Mouse (Mus musculus) olfactory bulb, adult 2 months (tissue): ENCODE results near the gene Kalrn. TPM values are rescaled to one million over a fixed set of nuclear protein-coding genes. Genes with fewer than 3 reads are reported as not detected.

Source experiments
- H3K27ac ChIP-seq: fragments of 200-500 bp; 2 replicates; pipeline ENCODE4 v1.5.1; 2012; ENCODE audit warnings: low read depth, low read length; ENCODE audit not compliant: insufficient read depth
- H3K4me1 ChIP-seq: fragments of 200-500 bp; 2 replicates; pipeline ENCODE4 v1.6.1; 2012; ENCODE audit warnings: low read length; ENCODE audit not compliant: control insufficient read depth, insufficient read depth
- H3K4me3 ChIP-seq: fragments of 200-500 bp; 2 replicates; pipeline ENCODE4 v1.5.1; 2012; ENCODE audit warnings: mild to moderate bottlenecking, low read depth, low read length, moderate library complexity; ENCODE audit not compliant: insufficient read depth
- CTCF ChIP-seq: fragments of 200-500 bp; IDR thresholded peaks from 2 replicates; pipeline ENCODE4 v1.5.1; 2012; ENCODE audit warnings: low read depth, mild to moderate bottlenecking, low read length, moderate library complexity; ENCODE audit not compliant: insufficient read depth
- POLR2A ChIP-seq: fragments of 200-500 bp; IDR thresholded peaks from 2 replicates; pipeline ENCODE4 v1.6.1; 2012; ENCODE audit warnings: mild to moderate bottlenecking, low read depth, low read length, moderate library complexity; ENCODE audit not compliant: insufficient read depth
- WGBS: fragments of 180-500 bp; shearing (Covaris S2); methylation state at CpG from one replicate; pipeline ENCODE4 v1.1.7; 2018; 5-methylcytosine and 5-hydroxymethylcytosine counted together
- polyA plus RNA-seq: library from polyadenylated mRNA; stranded (reverse); fragments of >200 nt; gene quantifications from 2 replicates; pipeline ENCODE4 v1.2.4, GENCODE M21; 2012; ENCODE audit warnings: low replicate concordance; ENCODE audit not compliant: missing spikeins, insufficient read depth, insufficient read length

The Kalrn gene
- polyA plus RNA-seq, 1 experiment, result 153 TPM

DNA sequence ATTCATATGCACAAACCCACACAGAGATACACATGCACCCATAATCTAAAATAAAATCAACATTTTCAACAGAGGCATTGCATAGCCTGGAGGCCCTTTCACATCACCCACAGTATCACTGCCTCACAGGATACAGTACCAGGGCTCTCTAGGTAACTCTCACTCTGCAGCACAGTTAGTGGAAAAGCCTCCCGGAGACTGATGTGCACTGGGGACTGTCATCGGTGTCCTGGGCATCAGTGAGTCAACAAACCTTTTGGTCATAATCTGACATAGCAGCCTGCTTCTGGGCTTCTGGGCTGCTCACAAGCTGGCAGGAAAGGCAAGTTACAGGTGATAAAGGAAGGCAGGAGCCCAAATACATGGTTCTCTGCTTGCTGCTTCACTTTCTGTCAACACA, 31.0 kb downstream of the Kalrn start:
- TF ChIP-seq CTCF (no peak), POLR2A (no peak)
- no peak overlapping the region for H3K4me3 ChIP-seq
- 96% methylated on average over 2 of the region's 2 CpGs for WGBS
- no peak overlapping the region for H3K27ac ChIP-seq
- peaks cover 6% of the 10 kb centered on the region for H3K4me1 ChIP-seq

DNA sequence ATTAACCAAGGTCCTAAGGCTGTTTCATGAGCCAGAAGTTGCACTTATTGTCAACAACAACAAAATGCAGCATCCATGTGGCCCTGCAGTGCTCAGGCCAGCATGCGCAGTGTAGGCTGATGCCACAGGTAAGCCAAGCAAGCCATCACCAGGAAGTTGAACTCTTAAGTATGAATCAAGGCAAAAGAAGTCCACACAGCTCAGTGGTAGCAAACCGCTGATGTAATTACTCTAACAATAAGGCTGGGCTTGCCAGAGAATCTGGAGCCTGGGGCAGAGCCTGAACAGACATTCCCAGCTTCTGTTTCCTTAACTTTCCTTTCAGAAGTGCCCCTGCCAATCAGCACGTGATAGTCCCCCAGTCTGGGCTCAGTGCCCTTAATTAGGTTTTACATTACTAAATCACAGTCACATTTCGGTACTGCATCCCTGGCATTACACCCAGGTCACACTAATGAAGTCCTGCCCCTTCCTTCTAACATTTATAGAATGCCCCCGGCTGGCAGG, 34.6 kb downstream of the Kalrn start:
- no peak overlapping the region for H3K4me3 ChIP-seq
- no peak overlapping the region for H3K27ac ChIP-seq
- TF ChIP-seq CTCF (no peak), POLR2A (no peak)
- 62% methylated on average over 5 of the region's 5 CpGs for WGBS
- H3K4me1 ChIP-seq, result peaks cover 25% of the 10 kb centered on the region

DNA sequence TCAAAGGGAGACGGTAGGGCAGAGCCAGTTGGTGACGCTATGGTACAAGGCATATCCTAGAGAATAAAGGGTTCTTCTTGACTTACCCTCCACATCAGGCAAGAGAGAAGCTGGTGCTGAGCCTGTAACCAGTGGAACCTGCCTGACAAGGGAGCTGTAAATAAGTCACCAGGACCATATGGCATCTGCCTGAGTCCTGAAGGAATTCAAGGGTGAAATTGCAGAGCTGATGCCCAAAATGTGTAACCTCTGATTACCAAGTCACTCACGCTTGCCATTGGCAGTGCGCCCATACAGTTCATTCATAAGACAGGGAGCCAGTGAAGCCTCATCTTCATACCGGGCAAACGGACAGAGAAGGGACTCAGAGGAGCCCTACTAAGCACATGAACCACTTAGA, 37.0 kb downstream of the Kalrn start:
- 51% methylated on average over 6 of the region's 6 CpGs for WGBS
- Histone ChIP-seq H3K4me3 (no peak overlapping the region), H3K4me1 (peaks cover 26% of the 10 kb centered on the region), H3K27ac (no peak overlapping the region)
- TF ChIP-seq CTCF (no peak), POLR2A (no peak)

DNA sequence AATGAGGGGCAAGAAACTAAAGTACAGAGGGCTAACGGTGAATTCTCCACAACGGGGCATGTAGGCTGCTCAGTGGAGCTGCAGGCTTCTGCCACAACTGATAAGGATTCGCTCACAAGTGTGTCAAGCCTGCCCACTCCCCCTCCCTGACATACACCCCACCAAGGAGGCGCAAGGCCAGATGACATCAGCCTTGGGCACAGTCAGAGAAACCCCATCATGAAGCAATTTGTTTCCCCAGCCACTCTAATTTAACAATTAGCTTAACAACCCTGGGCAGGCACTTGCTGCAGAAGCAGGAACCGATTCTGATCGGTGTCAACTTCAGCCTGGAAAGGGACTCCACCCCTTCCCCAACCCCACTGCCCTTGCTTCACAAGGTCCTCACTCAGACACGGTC, 38.2 kb downstream of the Kalrn start:
- TF ChIP-seq POLR2A, result no peak
- Histone ChIP-seq H3K4me1 (peaks cover 22% of the 10 kb centered on the region), H3K27ac (no peak overlapping the region), H3K4me3 (no peak overlapping the region)
- 30% methylated on average over 7 of the region's 7 CpGs for WGBS

DNA sequence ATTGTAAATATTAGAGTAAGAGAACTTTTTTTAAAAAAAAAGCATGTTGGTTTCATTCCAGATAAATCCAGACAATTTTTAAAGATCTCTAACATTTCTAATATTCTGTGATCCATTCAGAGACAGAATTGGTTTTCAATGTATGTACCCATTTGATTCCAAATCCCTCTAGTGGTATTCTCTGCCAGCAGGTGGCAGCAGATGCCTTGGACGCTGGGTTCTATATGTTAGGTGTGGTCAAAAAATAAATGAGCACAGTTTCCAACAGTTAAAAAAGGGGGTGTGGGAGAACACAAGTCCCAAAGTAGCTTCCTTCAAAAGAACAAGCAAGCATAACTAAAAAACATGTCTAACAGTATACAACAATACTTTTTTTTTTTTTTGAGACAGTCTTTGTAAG, 41.8 kb downstream of the Kalrn start:
- Histone ChIP-seq H3K27ac (no peak overlapping the region), H3K4me3 (no peak overlapping the region), H3K4me1 (peaks cover 17% of the 10 kb centered on the region)
- 2% methylated on average over 1 of the region's 1 CpGs for WGBS
- TF ChIP-seq POLR2A (no peak), CTCF (no peak)

DNA sequence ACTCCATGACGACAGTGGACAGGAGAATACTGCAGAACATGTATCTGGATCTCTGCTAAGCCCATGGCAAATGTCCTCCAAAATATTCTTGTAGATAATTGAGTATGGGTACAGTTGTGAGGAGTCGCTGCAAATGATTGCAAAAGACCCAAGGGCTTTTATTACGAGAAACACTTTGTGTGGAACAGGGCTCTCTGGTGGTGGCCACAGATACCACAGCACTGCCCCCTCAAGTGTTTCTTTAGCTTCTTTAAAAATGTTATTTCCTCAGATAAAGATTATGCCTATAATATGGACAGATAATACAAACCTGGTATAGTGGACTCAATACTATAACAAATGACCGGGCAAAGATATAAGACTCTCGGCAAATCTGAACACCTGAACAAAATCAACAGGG, 43.3 kb downstream of the Kalrn start:
- 85% methylated on average over 5 of the region's 5 CpGs for WGBS

DNA sequence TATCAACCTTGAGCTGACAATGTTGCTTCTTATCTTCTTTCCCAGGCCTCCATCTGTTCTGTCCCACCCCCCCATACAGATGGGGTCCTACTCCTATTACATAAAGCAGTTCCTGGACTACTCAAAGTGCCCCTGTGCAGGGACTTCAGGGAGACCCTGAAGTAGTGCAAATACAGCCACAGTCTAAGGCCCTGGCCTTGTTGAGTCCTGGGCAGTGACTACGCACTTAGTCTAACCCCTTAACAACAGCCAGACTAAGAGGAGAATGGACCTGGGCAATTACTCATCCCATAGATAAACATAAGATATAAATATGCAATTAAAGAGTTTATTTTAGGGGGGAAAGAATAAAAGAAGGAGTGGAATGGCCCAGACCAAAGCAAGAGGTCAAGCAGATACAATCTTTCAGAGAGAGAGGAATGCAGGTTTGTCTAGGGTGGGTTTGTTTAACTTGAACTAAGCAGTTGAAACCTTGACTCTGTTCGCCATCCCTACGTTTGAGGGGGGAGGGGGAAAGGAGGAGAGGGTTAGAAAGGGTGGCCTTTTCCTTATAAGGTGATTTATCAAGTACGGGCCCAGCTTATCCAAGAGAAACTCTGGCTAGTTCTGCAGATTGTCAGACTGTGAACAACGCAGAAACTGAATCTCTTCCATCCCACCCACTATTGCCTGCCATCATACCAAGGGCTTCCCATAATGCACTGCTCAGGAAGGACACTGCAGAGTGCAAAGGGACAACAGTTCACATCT, 44.9 kb downstream of the Kalrn start:
- Histone ChIP-seq H3K4me3 (no peak overlapping the region), H3K27ac (no peak overlapping the region), H3K4me1 (peaks cover 4% of the 10 kb centered on the region)
- WGBS, result 91% methylated on average over 5 of the region's 5 CpGs
- TF ChIP-seq POLR2A, result no peak
- no peak for TF ChIP-seq CTCF

More for the DNA sequence above, 43.3 kb downstream of the Kalrn start:
- Histone ChIP-seq H3K27ac (no peak overlapping the region), H3K4me3 (no peak overlapping the region), H3K4me1 (peaks cover 12% of the 10 kb centered on the region)
- no peak for TF ChIP-seq POLR2A
- no peak for TF ChIP-seq CTCF

DNA sequence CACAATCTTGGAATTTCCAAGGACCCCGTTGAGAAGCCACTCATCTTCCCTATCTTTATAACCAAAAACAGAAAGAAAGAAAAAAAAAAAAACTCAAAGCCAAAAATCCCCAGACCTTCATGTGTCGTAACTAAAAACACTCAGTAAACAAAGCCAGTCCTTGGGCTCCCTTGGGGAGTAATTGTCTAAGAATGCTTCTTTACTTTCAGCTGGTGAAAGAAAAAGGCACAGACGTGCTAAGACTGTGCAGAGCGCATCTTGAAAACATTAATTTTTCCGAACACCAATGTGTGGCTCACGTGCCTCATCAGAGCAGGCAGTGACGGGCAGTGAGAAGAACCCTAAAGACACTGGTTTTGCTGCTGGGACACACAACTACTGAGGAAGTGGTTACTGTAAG, 47.0 kb downstream of the Kalrn start:
- Histone ChIP-seq H3K4me3 (no peak overlapping the region), H3K27ac (no peak overlapping the region), H3K4me1 (peaks cover 4% of the 10 kb centered on the region)
- 49% methylated on average over 7 of the region's 7 CpGs for WGBS
- TF ChIP-seq POLR2A (no peak), CTCF (no peak)

DNA sequence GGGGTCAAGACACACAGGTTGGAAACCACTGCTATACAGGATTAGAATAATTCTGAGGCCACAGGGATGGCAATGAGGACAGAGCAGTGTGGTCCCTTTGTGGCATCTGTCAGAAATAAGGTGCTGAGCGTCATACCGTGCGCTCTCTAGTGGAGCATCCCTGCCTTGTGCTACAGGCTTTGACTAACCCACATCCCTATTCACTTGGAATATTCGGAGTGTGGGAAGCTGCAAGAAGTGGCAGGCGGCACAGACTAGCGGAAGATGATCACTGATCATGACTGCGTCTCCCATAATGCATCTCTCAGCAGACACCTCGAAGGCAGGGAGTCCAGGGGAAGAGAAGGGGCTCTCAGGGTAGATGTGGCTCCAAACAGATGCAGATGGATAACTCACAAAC, 47.5 kb downstream of the Kalrn start:
- no peak for TF ChIP-seq POLR2A
- TF ChIP-seq CTCF, result no peak
- Histone ChIP-seq H3K4me1 (peaks cover 4% of the 10 kb centered on the region), H3K27ac (no peak overlapping the region), H3K4me3 (no peak overlapping the region)
- 64% methylated on average over 8 of the region's 8 CpGs for WGBS
